Mouse (Mus musculus): ENCODE data around the gene Ss18l1.

The Ss18l1 gene

GRCm38 (mm10) chr2:180086637-180087027 lies 44.3 kb downstream of the Ss18l1 start:
- no peak for DNase-seq (ENCODE audit: low read depth)

GRCm38 (mm10) chr2:180087472-180087871 lies 45.2 kb downstream of the Ss18l1 start:
- no peak for DNase-seq (ENCODE audit: low read depth)

- DNase-seq (ENCODE audit: low read depth), result no peak
These were observed 48.0 kb downstream of the Ss18l1 start for GRCm38 (mm10) chr2:180090285-180090684.

GRCm38 (mm10) chr2:180095711-180096110 lies 53.4 kb downstream of the Ss18l1 start:
- no peak for DNase-seq (ENCODE audit: low read depth)

GRCm38 (mm10) chr2:180097585-180097984 lies 55.3 kb downstream of the Ss18l1 start:
- DNase-seq (ENCODE audit: low read depth), result no peak

- DNase-seq (ENCODE audit: low read depth), result no peak
These were observed 55.9 kb downstream of the Ss18l1 start for GRCm38 (mm10) chr2:180098167-180098566.

GRCm38 (mm10) chr2:180099529-180099928 lies 57.2 kb downstream of the Ss18l1 start:
- no peak for DNase-seq (ENCODE audit: low read depth)

- DNase-seq (ENCODE audit: low read depth), result no peak
These were observed 61.1 kb downstream of the Ss18l1 start for GRCm38 (mm10) chr2:180103151-180103977.

GRCm38 (mm10) chr2:180103978-180104658 lies 61.8 kb downstream of the Ss18l1 start, which contains the start of gene Hrh3:
Gene Hrh3 (minus strand): TSS chr2:180104488.
- DNase-seq (ENCODE audit: low read depth), result peak; percentile 58

- no peak for DNase-seq (ENCODE audit: low read depth)
These were observed 62.5 kb downstream of the Ss18l1 start for GRCm38 (mm10) chr2:180104659-180105377.

GRCm38 (mm10) chr2:180105441-180106190 lies 63.3 kb downstream of the Ss18l1 start:
- DNase-seq (ENCODE audit: low read depth), result no peak

- DNase-seq (ENCODE audit: low read depth), result no peak
These were observed 64.8 kb downstream of the Ss18l1 start for GRCm38 (mm10) chr2:180107081-180107480.

GRCm38 (mm10) chr2:180108285-180108684 lies 66.0 kb downstream of the Ss18l1 start:
- DNase-seq (ENCODE audit: low read depth), result no peak

- no peak for DNase-seq (ENCODE audit: low read depth)
These were observed 71.9 kb downstream of the Ss18l1 start for GRCm38 (mm10) chr2:180113909-180114890.

- no peak for DNase-seq (ENCODE audit: low read depth)
These were observed 73.0 kb downstream of the Ss18l1 start for GRCm38 (mm10) chr2:180115279-180115678.

GRCm38 (mm10) chr2:180116081-180116493 lies 73.8 kb downstream of the Ss18l1 start:
- no peak for DNase-seq (ENCODE audit: low read depth)

GRCm38 (mm10) chr2:180116741-180117484 lies 74.6 kb downstream of the Ss18l1 start:
- no peak for DNase-seq (ENCODE audit: low read depth)

- DNase-seq (ENCODE audit: low read depth), result no peak
These were observed 75.3 kb downstream of the Ss18l1 start for GRCm38 (mm10) chr2:180117485-180118194.

All from c-Kit-positive CD71-negative TER-119-negative erythroid progenitor cells, embryonic 14.5 days (primary cell).